Mouse (Mus musculus) ES-E14 (cell line): ENCODE measurements around the gene Magi2. TPM values are rescaled to one million over a fixed set of nuclear protein-coding genes. Genes with fewer than 3 reads are reported as not detected.

Experiments used
- DNase-seq: peaks from one replicate; pipeline ENCODE4 v3.0.0-alpha.2; 2013; ENCODE audit warnings: low read depth, low spot score
- H3K27ac ChIP-seq: 2 replicates; pipeline ENCODE4 v1.5.1; 2012; ENCODE audit warnings: low read depth, mild to moderate bottlenecking, low read length, moderate library complexity, mixed read lengths; ENCODE audit not compliant: poor library complexity, insufficient read depth, severe bottlenecking
- H3K36me3 ChIP-seq: 2 replicates; pipeline ENCODE4 v1.6.1; 2012; ENCODE audit warnings: mild to moderate bottlenecking, low read length, moderate library complexity, mixed read lengths; ENCODE audit not compliant: control insufficient read depth, poor library complexity, insufficient read depth, severe bottlenecking
- H3K4me1 ChIP-seq, 2 experiments: fragments of 150-350 bp in 1 of 2; sonication (generic) in 1 of 2; 2 replicates each; pipeline ENCODE4 v1.6.1; 2012; ENCODE audit warnings: low read length in 2 of 2, mild to moderate bottlenecking in 1 of 2, mixed read lengths in 1 of 2; ENCODE audit not compliant: control insufficient read depth in 2 of 2, insufficient read depth in 2 of 2, poor library complexity in 1 of 2
- H3K4me3 ChIP-seq, 2 experiments: fragments of 150-350 bp in 1 of 2; sonication (generic) in 1 of 2; 2 replicates each; pipeline ENCODE4 v1.5.1; 2012; ENCODE audit warnings: low read length in 2 of 2, low read depth in 1 of 2, mild to moderate bottlenecking in 1 of 2, mixed read lengths in 1 of 2; ENCODE audit not compliant: insufficient read depth in 1 of 2, poor library complexity in 1 of 2, severe bottlenecking in 1 of 2
- H3K9ac ChIP-seq: 2 replicates; pipeline ENCODE4 v1.6.1; 2012; ENCODE audit warnings: low read depth, mild to moderate bottlenecking, low read length, mixed read lengths; ENCODE audit not compliant: poor library complexity, insufficient read depth, severe bottlenecking
- H3K9me3 ChIP-seq: fragments of 150-350 bp; sonication (generic); 2 replicates; pipeline ENCODE4 v1.6.1; 2012; ENCODE audit warnings: low read depth, mild to moderate bottlenecking, low read length; ENCODE audit not compliant: control insufficient read depth, insufficient read depth
- CHD2 ChIP-seq: IDR thresholded peaks from 2 replicates; pipeline ENCODE4 v1.6.1; 2014; ENCODE audit warnings: mild to moderate bottlenecking, low read depth, low read length, inconsistent platforms
- HCFC1 ChIP-seq: IDR thresholded peaks from 2 replicates; pipeline ENCODE4 v1.6.1; 2012; ENCODE audit warnings: low read length, inconsistent platforms, borderline replicate concordance; ENCODE audit not compliant: insufficient read depth
- MAFK ChIP-seq: IDR thresholded peaks from 2 replicates; pipeline ENCODE4 v1.6.1; 2014; ENCODE audit warnings: mild to moderate bottlenecking, low read depth, low read length, inconsistent platforms; ENCODE audit not compliant: insufficient read depth
- ZC3H11A ChIP-seq: IDR thresholded peaks from 2 replicates; pipeline ENCODE4 v1.6.1; 2012; ENCODE audit warnings: low read depth, mild to moderate bottlenecking, inconsistent platforms, low read length, borderline replicate concordance
- ZNF384 ChIP-seq: IDR thresholded peaks from 2 replicates; pipeline ENCODE4 v1.6.1; 2012; ENCODE audit warnings: low read depth, low read length, inconsistent platforms
- in situ Hi-C, 2 experiments: fragments of 600-800 bp; cut with MboI; formaldehyde crosslinking; loops; one replicate each; pipeline ENCODE4 v1.15.1; 2025; ENCODE audit warnings: low sequenced_read_pairs in 2 of 2, inconsistent platforms in 1 of 2; ENCODE audit not compliant: unreplicated experiment in 2 of 2
- total RNA-seq: library from RNA; depleted of rRNA; stranded (reverse); fragments of 300-350 nt; gene quantifications from 2 replicates; pipeline ENCODE4 v1.2.3, GENCODE M21; 2012

Gene Magi2
- total RNA-seq, 1 experiment, result 0.85 TPM

- no peaks in the 10 kb centered on the region for H3K9me3 ChIP-seq
- DNase-seq, result no peak
- H3K9ac ChIP-seq, result no peak overlapping the region
Measured at GRCm38 (mm10) chr5:20496924-20497323, 1270.1 kb downstream of the Magi2 start.

GRCm38 (mm10) chr5:20499031-20499600 lies 1272.3 kb downstream of the Magi2 start:
- in situ Hi-C loops, result no loop called here
- Histone ChIP-seq H3K4me3 (no peak overlapping the region), H3K9ac (no peak overlapping the region), H3K36me3 (no peaks in the 10 kb centered on the region), H3K9me3 (no peaks in the 10 kb centered on the region), H3K4me1 (peaks cover 0 to 2% of the 10 kb centered on the region in 2 experiments; a peak in 1 of 4 replicates), H3K27ac (no peak overlapping the region)
- no peak for DNase-seq
- TF ChIP-seq HCFC1 (no peak), CHD2 (no peak), MAFK (0 out of 2 replicates have a peak, but pooled peaks have one; percentile 25)

More at GRCm38 (mm10) chr5:20496924-20497323, 1270.1 kb downstream of the Magi2 start:
- Histone ChIP-seq H3K36me3 (no peaks in the 10 kb centered on the region), H3K4me1 (peaks cover 0 to 2% of the 10 kb centered on the region in 2 experiments; a peak in 1 of 4 replicates), H3K4me3 (no peak overlapping the region), H3K27ac (no peak overlapping the region)
- no peak for TF ChIP-seq CHD2
- TF ChIP-seq ZC3H11A, result no peak
- no peak for TF ChIP-seq MAFK
- TF ChIP-seq ZNF384, result no peak
- TF ChIP-seq HCFC1, result no peak
- in situ Hi-C loops, result no loop called here

- H3K9me3 ChIP-seq, result no peaks in the 10 kb centered on the region
- no peak for DNase-seq
- no peak overlapping the region for H3K9ac ChIP-seq
- H3K4me1 ChIP-seq, result peaks cover 0 to 3% of the 10 kb centered on the region in 2 experiments; a peak in 1 of 4 replicates
- no peak overlapping the region for H3K4me3 ChIP-seq
- no peak overlapping the region for H3K27ac ChIP-seq
- in situ Hi-C loops, result no loop called here
- TF ChIP-seq ZNF384, result no peak
- TF ChIP-seq CHD2, result no peak
- no peak for TF ChIP-seq MAFK
- TF ChIP-seq HCFC1, result no peak
- no peak for TF ChIP-seq ZC3H11A
- H3K36me3 ChIP-seq, result no peaks in the 10 kb centered on the region
Measured at GRCm38 (mm10) chr5:20508609-20509008, 1281.8 kb downstream of the Magi2 start.

- Histone ChIP-seq H3K36me3 (no peaks in the 10 kb centered on the region), H3K4me3 (no peak overlapping the region), H3K4me1 (peaks cover 0 to 3% of the 10 kb centered on the region in 2 experiments; a peak in 1 of 4 replicates), H3K27ac (no peak overlapping the region), H3K9me3 (no peaks in the 10 kb centered on the region), H3K9ac (no peak overlapping the region)
- in situ Hi-C loops, result no loop called here
- DNase-seq, result no peak
- TF ChIP-seq CHD2 (no peak), ZC3H11A (no peak), ZNF384 (no peak)
Measured at GRCm38 (mm10) chr5:20509606-20510005, 1282.8 kb downstream of the Magi2 start.

GRCm38 (mm10) chr5:20512377-20513126 lies 1285.7 kb downstream of the Magi2 start:
- H3K36me3 ChIP-seq, result no peaks in the 10 kb centered on the region
- H3K4me3 ChIP-seq, result no peak overlapping the region
- no peaks in the 10 kb centered on the region; the same call in 1 of the 2 replicates for H3K9me3 ChIP-seq
- H3K27ac ChIP-seq, result no peak overlapping the region
- no peak overlapping the region for H3K9ac ChIP-seq
- DNase-seq, result no peak
- peaks cover 0 to 3% of the 10 kb centered on the region in 2 experiments; a peak in 1 of 4 replicates for H3K4me1 ChIP-seq
- TF ChIP-seq HCFC1 (no peak), MAFK (no peak), ZC3H11A (no peak), CHD2 (no peak), ZNF384 (no peak)
- in situ Hi-C loops, result no loop called here
